17 mouse cellular contexts compared by ENCODE assay signal in genomic region chr11:64059305-64059704, GRCm38 (mm10).
"Had no signal": no experiment of that assay in that cellular context is flagged by ENCODE, and none has a peak within 500 bp of the region (broad histone marks: within the 10 kb centered on the region; RNA-seq: fewer than 3 reads in every experiment).

No protein-coding gene starts in this region.

- H3K9ac ChIP-seq: lung, embryonic 14.5 days; midbrain, embryonic 12.5 days; neural tube, embryonic 12.5 days had no signal

- H3K27me3 ChIP-seq: megakaryocyte, embryonic 14.5 days; neural tube, embryonic 12.5 days had no signal

- H3K4me2 ChIP-seq: lung, embryonic 14.5 days; midbrain, embryonic 12.5 days; neural tube, embryonic 12.5 days had no signal

- H3K9me3 ChIP-seq: megakaryocyte, embryonic 14.5 days; midbrain, embryonic 10.5 days; midbrain, embryonic 12.5 days; neural tube, embryonic 12.5 days had no signal

- H3K4me1 ChIP-seq: midbrain, embryonic 10.5 days; midbrain, embryonic 12.5 days; neural tube, embryonic 12.5 days had no signal

- DNase-seq: lung, adult 18-20 months; lung, embryonic 14.5 days; lung, postnatal 10 days; lung, postnatal 4 days; midbrain, embryonic 14.5 days; retina, postnatal 1 day; right cerebral cortex, adult 18-20 months; right cerebral cortex, postnatal 25 days; right cerebral cortex, postnatal 4 days; spleen, adult 18-20 months; thymus, adult 18-20 months; thymus, postnatal 14 days; thymus, postnatal 36 days had no signal

- H3K27ac ChIP-seq: midbrain, embryonic 10.5 days; midbrain, embryonic 12.5 days; neural tube, embryonic 12.5 days had no signal

- H3K4me3 ChIP-seq: megakaryocyte, embryonic 14.5 days; midbrain, embryonic 10.5 days; midbrain, embryonic 12.5 days; neural tube, embryonic 12.5 days had no signal
